Mouse (Mus musculus) hematopoietic stem cell, adult 5-6 weeks (primary cell): ENCODE measurements at regions not wholly inside any gene's neighbourhood (a gene's known extent, or its start where the extent isn't known, plus 50 kb on each side); places are given as distances from the start of the nearest gene placed in this dataset.
"Not testable (repeated sequence)": the region's sequence is repeated elsewhere in the genome, so short reads cannot be mapped to it uniquely, and the experiment has no call there.

Experiments used
- ATAC-seq, 2 experiments: fragments of 125-278 bp in 1 of 2; replicated peaks in 1 of 2; 2 replicates each; pipeline ENCODE4 v1.8.0; 2016 to 2017; ENCODE audit warnings: inconsistent platforms in 2 of 2, mild to moderate bottlenecking in 2 of 2, moderate number of reproducible peaks in 2 of 2, low read depth in 1 of 2, moderate TSS enrichment in 1 of 2; ENCODE audit not compliant: low FRiP score in 2 of 2, poor library complexity in 2 of 2, severe bottlenecking in 2 of 2, insufficient read depth in 1 of 2, low TSS enrichment in 1 of 2

GRCm38 (mm10) chr16:51169294-51169693 is 578.3 kb upstream of the Ccdc54 start:
- ATAC-seq = no peak

- ATAC-seq = no peak
Observed at GRCm38 (mm10) chr16:51160768-51161167, 569.8 kb upstream of the Ccdc54 start.

DNA sequence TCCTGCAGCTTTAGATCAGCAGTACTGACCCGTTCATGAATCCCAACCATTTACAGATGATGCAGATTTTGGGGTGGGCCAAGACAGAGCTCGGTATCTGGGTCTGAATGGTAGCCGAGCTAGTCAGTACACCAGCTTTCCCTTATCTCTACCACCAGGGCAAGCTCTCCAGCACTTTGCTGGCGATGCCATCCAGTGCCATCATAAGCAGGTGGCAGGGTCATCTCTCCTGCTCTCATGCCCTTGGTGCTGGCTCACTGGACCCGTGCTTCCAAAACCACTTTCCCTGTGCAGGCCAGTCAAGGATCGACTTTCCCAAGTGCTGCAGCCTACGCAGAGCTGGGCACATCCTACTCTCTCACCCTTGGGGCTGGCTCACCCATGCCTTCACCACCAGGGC is 547.6 kb upstream of the Ccdc54 start:
- no peak for ATAC-seq

DNA sequence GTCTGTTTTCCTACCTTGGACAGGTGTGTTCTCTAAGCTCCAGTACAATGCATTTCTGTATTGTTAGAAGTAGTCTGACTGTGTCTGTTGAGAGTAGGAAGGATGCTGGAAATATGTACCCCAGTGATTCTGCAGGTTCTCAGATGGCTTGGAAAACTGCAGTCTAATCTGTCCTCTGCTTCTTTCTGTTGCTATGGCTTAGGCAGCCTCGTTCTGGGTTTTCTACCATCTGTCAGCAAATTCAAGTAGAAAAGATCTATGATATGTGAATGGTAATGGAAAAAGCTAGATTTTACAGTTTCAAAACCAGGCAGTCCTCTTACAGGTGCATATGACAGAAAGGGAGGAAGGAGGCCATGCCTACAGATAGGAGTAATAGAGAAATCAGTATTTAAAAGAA is 528.9 kb upstream of the Ccdc54 start:
- no peak for ATAC-seq

DNA sequence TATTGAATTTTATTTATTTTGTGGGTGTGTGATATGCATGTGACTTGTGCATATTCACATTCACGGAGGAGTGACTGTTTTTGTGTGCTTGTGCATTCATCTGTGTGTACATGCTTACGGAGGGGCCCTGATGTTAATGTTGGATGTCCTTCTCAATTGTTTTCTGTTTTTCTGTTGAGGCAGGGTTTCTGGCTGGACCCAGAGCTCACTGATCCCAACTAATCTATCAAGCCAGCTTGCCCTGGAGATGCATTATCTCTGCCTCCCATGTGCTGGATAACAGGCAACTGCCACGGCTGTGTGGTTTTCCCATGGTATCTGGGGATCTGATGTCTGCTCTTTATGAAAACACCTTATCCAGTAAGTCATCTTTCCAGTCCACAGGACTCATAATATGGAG is 527.4 kb upstream of the Ccdc54 start:
- no peak for ATAC-seq

GRCm38 (mm10) chr16:51117836-51118235 is 526.9 kb upstream of the Ccdc54 start:
- ATAC-seq = no peak

- ATAC-seq = no peak
Observed at GRCm38 (mm10) chr16:51109864-51110263, 518.9 kb upstream of the Ccdc54 start.

GRCm38 (mm10) chr16:51107421-51107820 is 516.5 kb upstream of the Ccdc54 start:
- ATAC-seq = no peak

DNA sequence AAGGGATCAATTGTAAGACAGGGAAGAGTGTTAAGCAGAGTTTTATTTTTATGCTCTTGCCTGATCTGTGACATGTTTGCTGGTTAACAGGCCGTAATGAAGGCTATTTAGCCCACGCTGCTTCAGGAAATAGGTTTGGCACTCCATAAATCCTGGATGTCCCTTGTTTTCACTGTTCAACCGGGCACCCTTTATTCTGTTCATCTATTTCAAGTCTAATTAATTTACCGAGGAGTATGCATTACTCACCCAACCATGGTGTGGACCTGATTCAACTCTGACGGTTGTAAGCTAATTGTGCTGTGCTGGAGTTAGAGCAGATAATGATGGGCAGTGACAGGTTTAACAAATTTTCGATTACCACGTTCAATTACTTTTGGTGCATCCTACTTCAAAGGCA is 495.6 kb upstream of the Ccdc54 start:
- ATAC-seq = no peak

DNA sequence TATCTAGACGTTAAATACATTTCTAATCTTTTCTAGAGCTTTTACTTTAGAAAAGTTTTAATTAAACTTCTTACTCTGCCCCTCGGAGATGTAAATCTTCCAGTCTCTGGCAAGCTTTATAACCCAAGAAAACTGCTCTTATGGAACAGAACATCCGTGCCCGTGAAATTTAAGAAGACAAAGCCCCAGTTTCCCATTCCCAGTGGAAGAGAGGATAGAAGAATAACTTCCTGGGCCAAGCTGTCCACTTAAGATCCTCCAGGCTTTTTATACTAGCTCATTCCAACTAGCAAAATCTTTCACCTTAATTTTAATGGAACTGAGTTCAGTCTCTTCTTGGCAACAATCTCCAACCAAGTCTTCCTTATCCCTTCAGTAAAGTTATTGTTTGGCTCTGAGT is 489.2 kb upstream of the Ccdc54 start:
- ATAC-seq = no peak

DNA sequence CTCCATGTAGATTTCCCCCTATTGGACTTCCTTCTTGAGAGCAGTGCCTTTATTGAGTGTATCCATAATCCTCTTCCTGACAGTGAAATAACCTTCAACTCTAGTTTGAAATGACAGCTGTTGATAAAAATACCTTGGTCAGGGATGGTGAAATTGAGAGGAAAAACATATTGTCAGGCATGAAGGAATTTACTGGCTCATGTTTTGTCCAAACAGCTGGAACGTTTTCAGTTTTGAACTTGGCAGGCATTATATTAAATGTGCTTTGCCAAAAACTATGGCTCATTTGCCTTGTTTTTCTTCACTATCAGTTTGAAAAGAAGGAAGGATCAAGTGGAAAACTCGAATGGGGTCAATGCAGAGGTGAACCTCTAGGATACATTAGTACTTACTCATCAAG is 457.7 kb upstream of the Ccdc54 start:
- no peak for ATAC-seq

DNA sequence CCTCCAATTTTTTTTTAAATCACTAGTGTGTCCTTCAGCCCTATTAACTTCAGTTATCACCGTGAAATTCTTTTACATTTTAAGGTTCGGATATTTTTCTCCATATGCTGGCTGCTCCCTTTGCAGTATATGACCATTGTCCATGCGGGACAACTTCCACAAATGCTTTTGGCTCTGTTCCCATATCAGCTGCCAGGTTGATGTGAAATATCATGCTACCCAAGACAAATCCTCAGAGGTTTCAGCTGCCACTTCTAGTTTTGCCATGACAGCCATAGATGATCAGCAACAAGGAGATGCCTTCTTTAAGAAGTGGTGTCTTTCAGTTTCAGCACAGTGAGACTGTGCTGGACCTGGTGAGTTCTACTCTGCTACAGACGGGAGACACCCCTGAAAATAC is 457.2 kb upstream of the Ccdc54 start:
- no peak for ATAC-seq

DNA sequence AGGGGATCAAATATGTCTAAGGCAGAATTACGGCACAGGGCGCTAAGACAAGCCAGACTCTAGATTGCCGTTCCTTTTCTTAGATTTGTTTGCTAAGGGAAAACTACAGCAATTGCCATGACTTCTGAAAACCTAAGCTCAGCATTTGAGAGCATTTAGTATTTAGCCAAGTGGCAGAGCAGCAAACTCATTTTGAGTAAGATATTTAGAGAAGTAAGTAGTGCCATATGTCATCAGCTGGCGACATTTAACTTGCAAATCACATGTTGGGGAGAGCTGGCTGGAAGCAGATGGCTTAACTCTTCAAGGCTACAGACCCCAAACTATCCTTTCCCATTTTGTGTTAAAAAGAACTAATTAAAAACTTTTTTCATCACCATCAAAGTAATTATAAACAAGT is 450.4 kb upstream of the Ccdc54 start:
- ATAC-seq = no peak

- ATAC-seq = no peak
Observed at GRCm38 (mm10) chr16:51002876-51003275, 411.9 kb upstream of the Ccdc54 start.

- no peak for ATAC-seq
Observed at GRCm38 (mm10) chr16:50964395-50964794, 373.4 kb upstream of the Ccdc54 start.

GRCm38 (mm10) chr16:50944091-50944490 is 353.1 kb upstream of the Ccdc54 start:
- ATAC-seq = no peak

DNA sequence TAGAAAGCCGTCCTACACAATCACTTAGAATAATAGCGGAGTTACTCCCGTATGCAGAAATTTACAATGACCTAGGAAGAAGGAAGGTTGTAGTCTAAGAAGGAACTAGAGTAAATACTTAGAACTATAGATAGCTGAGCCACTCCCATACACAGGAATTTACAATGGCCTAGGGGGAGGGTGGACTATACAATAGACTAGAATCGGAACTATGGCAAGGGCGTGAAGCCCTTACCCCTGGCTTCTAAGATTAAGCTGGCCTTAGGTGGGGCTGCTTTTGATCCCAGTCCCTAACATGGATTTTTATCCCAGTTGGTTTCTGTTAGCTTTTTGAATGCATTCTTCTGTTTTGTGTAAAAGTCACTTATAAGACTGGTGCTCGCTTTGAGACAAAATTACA is 352.6 kb upstream of the Ccdc54 start:
- ATAC-seq = not testable (repeated sequence)

DNA sequence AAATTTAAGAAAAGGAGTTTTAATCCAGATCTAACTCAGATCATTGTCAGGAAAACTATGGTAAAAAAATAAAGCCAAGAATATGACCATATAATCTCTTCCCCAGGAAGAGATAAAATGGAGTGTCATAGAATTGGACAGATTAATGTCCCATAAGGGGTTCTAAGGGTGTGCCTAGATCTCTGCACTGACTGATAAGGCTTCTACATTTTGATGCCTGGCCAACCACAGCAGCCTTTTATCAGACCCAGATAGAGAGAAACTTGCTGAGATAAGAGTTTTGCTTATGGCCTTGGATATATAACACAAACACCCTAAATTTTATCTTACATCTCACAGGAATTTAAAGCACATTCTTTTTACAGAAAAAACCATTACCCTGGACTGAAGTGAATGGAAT is 351.3 kb upstream of the Ccdc54 start:
- ATAC-seq = no peak

DNA sequence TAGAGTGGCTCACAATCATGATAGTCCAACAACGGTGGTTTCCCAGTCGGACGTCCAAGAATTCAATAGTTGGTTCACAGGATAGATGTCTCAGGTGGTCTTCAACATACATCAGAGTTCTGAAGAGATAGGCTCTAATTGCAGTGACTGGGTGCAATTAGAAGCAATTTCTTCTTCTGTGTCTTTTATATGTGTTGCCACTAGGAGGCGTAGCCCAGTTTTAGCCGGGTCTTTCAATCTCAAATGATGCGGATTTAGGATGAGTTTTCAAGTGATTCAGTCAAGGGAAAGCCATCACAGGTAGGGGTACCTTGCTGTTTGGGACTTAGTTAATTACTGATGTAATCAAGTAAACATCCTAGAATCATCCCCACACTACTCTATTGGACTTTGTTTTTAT is 348.4 kb upstream of the Ccdc54 start:
- ATAC-seq = no peak

GRCm38 (mm10) chr16:50907732-50908131 is 316.8 kb upstream of the Ccdc54 start:
- no peak for ATAC-seq
